Mouse (Mus musculus) cerebellum, adult 9-11 months (tissue): ENCODE measurements around the gene Prmt9.

ENCODE experiments used
- DNase-seq: peaks from one replicate; pipeline ENCODE4 v3.0.0; 2022

Gene Prmt9

DNA sequence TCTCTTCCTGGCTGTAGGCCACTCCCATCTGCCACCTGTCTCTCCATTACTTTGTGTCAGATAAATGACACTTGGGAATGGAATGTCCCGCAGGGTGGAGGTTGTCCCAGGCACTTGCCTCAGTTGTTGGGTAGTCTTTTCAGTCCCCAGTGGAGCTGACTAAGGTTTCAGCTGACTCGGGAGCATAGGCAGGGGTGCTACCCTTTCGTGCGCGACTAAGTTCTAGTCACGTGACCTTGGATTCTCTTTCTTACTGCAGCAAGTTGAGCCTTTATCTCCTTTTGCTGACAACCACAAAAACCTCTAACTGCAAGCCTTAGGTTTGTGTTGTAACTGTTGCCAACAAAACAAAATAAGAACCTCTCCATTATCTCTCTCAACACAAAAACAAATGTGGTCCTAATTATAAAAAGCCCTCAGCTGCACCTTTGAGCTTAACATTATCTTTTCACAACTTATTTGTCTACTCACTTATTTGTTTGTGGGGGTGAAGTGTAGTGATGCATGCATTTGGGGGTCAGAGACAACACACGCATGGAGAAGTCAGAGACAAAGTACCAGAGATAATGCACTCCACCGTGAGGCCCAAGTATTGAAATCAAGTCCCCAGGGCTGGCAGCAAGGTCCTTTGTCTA, 14.7 kb upstream of the Prmt9 start:
- DNase-seq = no peak

DNA sequence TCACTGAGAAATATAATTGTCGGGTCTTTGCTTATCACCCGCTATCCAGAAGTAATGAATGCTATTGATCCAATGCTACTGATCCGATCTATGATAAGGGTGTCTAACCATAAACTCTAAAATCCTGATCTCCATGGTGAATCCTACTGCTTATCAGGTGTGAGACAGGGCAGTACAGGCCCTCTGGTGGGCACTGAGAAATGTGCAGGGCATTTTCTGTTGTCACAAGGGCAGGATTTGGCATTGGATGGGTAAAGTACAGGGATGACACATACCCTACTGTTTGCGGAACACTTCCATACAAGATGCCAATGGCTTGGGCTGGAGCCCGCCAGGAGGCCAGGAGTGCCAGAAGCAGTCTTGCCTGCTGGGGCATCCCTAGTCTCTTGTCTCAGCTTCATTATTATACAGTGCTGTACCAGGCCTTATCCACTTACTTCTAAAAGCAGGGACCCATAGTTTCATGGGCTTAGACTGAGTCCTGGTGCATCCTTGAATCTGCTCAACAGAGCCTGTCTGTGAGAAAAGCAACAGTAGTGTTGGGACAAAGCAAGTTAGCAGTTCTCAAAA, 14.1 kb upstream of the Prmt9 start:
- DNase-seq = peak; percentile 72

DNA sequence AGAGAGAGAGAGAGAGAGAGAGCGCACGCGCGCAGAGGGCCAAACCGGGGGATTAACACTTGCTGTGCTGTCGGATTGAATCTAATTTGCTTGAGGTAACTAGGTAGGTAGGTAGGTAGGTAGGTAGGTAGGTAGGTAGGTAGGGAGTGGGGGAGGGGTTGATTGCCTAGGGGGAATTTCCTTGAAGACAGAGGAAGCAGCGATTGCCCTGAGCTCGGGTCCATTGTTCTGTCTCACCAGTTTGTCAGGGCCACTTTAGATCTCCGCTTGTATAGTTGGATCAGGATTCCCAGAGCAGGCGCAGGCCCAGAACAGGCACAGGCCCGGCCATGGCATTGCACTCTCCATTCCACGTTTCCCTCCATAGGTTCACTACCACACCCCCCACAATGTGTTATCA, 12.4 kb upstream of the Prmt9 start:
- no peak for DNase-seq

DNA sequence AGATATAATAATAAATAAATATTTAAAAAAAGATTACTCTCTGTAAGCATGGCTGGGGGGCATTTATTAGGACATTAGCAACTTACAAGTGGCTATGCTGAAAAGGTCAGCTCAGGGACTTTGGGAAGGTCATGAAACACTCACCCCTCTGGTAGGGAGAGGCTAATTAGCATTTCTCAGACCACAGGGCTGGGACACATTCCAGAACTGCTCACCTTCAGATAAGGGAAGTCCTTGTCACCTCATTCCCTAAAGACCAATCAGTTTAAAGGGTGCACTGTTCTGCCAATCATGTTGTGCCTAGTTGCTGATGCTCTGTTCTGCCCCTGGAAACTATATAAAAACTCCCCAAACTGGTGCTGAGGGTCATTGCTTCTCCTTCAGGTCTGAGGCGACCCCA, 10.9 kb upstream of the Prmt9 start:
- no peak for DNase-seq

DNA sequence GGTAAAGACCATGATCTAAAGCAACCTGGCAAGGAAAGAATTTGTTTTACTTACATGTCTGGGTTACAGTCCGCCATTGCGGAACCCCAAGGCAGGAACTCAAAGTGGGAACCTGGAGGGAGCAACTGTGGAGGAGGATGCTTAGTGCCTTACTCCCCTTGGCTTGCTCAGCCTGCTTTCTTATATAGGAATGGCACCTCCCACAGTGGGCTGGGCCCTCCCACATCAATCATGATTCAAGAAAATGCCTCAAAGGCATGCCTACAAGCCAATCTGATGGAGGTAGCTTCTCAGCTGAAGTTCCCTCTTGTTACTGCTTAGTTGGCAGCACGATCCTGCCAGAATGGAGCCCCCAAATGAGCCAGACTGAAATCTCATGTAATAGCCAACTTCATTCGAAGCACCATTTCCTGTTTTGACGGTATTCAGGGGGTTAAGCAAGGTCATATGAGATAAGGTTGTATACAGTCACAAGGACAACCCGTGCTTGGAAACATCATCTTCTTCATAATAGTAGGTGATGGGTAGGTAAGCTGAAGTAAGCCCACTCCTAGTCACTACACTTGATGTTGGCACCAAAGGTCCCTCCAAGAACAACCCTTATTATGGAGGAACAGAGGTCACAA, 5.9 kb upstream of the Prmt9 start:
- DNase-seq = no peak

DNA sequence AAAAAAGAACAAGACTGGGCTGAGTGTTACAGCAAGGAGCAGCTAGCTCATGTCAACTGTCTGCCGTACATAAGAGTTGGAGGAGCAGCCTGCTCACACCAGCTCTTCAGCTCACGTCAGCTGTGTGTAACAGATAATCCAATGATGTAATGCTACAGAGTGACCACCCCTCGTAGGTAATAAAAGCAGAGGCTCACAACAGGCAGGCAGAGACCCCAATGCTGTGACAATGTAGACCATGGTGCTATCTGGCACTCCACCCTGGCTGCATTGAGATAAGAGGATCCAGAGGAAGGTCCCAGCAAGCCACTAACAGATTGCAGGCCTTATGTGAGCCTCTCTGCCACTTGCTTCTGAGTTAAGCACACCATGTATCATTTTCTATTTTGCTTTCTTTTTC, 4.8 kb upstream of the Prmt9 start:
- DNase-seq = no peak

DNA sequence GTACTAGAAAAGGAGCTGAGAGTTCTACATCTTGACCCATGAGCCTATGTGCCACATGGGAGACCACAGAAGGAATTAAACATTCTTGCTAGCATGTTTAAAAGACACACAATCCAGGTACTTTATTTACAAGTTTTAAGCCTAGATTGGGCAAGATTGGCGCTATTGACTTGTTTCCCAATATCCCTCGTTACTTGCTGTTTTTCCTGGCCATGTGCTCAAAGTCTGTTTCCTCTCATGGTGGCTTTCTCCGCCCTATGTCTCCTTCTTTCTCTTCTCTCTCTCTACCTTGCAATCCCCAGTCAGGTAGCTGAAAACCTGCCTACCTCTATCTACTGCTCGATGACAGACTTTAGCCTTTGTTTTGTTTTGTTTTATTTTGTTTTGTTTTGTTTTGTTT, 3.6 kb upstream of the Prmt9 start:
- no peak for DNase-seq

DNA sequence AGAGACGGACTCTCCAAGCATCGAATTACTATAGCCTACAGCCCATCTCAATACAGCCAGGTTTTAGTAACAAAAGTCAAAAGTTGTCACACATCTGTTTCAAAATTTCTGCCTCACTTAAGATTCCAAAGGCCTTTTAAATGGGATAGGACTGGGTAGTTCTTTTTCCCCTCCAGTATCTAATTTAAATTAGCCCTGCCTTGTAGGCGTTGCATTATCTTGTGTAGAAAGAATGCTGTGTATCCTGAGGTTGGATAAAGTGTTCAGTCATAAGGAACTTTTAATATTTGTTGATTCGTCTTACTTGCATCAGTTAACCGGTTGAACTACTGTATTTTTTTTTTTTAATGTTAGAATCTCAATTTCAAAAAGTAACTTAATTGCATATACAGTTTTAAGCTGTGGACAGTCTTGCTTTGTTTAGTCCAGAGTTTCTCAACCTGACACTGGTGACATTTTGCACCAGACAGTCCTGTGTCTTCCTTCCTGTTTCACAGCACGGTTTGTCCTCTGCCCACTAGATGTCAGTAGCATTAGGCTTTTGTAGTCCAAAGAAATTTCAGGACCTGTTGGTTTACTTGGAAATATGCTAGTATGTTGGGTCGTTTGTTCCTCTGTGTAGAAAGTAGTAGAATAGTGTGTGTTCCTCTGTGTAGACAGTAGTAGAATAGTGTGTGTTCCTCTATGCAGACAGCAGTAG, 834 bp downstream of the Prmt9 start:
- peak; percentile 25 for DNase-seq

DNA sequence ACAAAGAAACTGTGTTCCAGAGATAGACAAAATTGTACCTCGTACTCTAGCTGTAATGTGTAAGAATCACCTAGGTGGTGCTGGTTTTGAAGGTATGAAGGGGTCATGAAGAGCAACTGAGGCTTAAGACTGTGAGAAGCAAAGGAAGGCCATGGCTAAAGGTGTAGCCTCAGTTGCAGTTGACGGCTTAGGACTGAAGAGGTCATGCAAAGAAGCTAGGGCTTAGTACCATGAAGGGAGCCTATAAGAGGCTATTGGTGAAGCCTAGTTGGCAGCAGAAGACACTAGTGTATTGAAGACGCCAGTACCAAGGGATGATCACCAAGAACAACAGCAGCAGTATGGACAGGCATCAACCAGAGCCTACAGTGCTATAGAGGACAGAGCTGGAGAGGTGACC, 3.3 kb downstream of the Prmt9 start:
- no peak for DNase-seq

DNA sequence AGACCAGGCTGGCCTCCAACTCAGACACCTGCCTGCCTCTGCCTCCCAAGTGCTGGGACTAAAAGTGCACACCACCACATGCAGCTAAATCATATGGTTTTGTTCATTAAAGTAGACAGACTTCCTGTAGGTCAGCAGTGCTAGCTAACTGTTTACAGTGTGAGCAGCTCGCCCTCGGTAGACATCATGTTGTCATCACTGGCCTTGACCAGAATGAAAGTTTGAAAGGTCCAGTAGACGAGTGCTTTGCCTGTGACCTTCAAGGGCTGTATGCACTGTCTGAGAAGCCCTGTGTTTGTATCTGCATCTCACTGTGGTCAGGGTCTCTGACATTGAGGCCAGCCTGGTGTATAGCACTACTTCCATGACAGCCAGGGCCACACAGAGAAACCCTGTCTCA, 12.2 kb downstream of the Prmt9 start:
- DNase-seq = no peak

DNA sequence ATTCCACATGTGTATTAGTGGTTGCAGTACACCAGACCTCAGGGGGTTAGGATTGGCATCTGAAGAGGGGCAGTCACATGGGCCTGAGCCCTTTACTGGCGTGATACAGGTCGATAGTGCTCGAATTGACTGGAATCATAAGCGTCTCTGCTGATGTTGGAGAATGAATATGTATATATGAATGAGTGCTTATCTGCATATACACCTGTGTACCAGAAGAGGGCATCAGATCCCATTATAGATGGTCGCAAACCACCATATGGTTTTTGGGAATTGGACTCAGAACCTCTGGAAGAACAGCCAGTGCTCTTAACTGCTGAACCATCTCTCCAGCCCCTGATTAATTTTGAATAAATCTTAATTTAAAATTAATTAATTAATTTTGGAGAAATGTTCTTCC, 25.0 kb downstream of the Prmt9 start:
- DNase-seq = no peak

DNA sequence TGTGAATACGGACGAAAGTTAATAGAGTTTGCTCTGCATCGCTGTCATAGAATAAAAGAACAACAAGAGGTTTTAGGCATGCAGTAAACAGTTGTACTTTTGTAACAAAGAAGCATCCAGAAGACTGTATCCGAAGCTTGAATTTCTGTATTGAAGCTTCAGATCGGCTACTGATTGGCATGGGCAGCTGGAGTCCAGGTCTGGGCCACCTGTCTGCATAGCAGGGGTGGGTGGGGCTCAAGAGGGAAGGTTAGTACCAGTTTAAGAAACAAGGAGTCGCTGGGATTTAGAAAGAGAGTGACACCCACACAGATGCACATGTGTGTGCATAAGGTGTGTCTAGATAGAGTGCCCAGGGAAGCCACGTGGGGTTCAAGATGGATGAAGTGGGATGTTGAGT, 28.5 kb downstream of the Prmt9 start:
- no peak for DNase-seq

DNA sequence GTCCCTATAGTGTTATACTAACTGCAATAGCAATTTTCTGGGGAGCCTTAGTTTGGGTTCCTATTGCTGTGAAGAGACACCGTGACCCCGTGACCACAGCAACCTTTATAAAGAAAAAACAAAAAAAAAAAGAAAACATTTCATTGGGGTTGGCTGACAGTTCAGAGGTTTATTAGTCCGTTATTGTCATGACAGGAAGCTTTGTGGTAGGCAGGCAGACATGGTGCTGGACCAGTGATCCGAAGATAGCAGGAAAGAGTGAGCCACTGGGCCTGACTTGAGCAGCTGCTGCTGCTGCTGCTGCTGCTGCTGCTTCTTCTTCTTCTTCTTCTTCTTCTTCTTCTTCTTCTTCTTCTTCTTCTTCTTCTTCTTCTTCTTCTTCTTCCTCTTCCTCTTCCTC, 35.0 kb downstream of the Prmt9 start:
- no peak for DNase-seq

DNA sequence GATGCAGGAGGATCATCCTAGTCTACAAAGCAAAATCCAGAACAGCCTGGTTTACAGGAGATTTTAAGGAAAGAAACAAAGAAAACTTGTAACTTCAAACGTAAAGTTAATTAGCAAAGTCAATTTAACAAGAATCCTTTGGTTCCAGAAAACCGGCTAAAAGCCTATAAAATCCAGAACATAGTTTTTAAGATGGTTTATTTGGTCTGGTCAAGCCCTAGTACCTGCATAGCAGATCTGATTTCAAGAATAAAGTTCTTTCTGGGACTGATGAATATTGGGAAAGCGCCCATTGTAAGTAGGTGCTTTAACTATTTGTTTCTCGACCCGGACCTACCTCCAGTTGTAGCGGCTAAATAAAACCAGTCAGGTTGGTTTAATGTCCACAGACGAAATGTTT, 60.4 kb downstream of the Prmt9 start:
- DNase-seq = no peak

DNA sequence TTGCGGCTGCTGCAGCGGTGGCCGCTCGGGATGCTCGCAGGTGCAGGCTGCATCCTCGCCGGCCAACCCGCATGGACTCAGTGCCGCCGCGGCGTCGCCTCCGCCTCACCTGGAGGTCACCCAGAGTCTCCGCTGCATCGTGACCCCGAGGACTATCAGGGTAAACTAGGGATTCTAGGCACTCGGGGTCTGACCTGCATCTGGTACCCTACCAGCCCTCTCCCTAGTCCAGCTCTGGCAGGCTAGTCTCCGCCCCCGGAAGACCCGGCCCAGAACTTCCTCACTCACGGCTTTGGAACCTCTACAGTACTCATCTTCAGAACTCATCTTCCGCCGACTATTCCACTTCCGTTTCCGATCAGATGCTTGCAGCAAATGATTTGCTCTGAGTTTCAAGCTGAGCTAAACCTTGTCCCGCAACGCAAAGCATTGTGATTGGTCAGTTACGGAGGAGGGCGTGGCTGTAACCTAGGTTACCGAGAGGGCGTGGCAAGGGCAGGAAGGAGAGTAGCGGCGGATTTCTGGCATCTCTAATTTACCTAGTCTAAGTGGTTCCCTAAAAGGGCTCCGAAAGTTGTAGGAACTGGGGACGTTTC, 61.3 kb downstream of the Prmt9 start, which contains the start of gene Tmem184c:
TSS of gene Tmem184c (minus strand) at position 325 of the 596 bp plus-strand sequence.
- peak; percentile 97 for DNase-seq

DNA sequence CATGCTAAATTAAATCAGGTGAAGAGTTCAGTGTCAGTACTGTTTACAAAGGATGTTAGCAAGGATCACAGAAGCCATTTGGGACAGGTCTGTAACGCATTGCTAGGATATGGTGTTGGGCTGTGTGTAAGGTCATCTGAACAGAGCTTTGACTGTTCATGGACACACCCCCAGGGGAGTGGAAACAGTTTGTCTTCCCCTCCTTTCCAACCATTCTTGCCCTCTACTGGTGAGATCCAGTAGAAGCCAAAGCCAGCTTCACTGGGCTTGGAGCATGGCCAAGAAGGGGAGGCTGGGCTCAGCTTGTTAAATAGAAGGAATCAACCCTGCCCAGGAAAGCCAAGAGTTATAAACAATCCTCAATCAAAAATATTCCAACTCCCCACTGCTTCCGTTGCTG, 68.7 kb downstream of the Prmt9 start:
- DNase-seq = no peak

DNA sequence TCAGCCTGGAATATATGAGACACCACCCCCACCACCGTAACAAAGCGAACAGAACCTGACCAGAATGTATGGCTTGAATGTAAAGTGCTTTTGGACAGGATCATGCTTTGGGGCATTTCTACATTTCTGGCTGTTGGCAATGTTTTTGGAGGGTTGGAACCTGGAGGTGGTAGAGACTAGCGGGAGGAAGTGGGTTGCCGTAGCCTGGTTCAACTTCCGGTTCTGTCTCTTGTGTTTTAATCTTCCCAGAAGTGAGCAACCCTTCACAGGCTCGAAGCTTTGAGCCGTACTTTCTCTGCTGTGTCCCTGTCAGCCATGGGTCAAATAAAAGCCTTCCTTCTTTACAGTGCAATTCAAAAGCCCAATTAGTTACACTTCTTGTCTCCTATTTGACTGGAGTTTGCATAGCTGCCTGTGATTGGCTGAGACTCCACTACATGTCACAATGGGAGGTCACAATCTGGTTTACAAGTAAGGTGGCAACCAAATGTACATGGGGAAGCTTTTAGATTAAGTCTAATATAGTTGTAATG, 74.5 kb downstream of the Prmt9 start:
- no peak for DNase-seq

DNA sequence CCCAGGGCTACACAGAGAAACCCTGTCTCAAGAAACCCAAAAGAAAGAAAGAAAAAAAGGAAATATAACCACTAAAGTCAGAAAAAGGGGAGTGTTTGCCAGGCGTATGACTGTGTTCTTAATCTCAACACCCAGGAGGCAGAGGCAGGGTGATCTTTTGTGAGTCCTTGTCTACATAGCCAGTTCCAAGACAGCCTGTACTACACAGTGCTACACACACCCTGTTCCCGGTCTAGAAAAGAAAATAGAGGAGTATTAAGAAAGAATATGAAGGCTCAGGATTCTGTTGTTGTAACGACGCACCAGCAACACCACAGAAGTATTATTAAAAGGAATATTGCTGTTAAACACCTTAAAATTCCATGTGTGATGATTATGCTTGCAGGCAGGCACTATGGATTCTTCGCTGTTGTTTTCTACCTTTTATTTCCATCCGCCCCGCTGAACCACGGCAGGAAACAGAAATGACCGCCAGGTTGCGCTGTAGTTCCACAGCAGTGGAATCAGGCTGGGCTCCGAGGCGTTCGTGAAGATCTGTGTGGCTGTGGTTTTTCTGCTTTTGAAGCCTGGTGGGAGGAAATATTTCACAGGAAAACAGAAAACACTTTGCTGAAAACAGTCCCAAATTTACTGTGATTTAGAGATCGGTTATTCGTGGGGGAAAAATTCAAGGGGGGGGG, 80.8 kb downstream of the Prmt9 start:
- peak; percentile 29 for DNase-seq

DNA sequence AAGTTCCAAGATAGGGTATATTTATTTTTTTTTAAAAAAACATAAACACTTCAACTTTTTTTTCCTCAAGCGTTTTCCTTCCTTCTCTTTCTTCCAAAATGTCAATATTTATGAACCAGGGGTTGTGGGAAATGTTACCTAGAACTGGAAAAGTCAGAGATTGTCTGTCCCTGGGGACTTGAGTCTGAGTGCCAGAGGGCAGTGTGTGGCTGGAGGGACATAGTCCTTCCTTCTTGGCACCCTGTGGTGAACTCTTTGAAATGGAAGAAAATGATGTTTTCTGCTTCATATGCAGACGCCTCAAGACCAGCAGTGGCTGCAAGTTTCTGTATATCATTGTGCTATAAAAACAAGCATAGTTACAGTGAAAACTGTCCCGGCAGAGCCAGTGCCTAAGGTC, 81.5 kb downstream of the Prmt9 start:
- no peak for DNase-seq
